Mouse (Mus musculus) lung, embryonic 15.5 days (tissue): Measurements from ENCODE around the gene Adamts18. TPM values are rescaled to one million over a fixed set of nuclear protein-coding genes. Genes with fewer than 3 reads are reported as not detected.

Experiments used
- ATAC-seq: fragments of 200-750 bp; cut with Nextera tagmentation; 2 replicates; pipeline ENCODE4 v1.8.0; 2017; ENCODE audit warnings: moderate number of reproducible peaks, borderline replicate concordance; ENCODE audit not compliant: low FRiP score, low TSS enrichment; ENCODE audit errors: extremely low read depth
- H3K27ac ChIP-seq: fragments of 300-500 bp; sonication (generic); 2 replicates; pipeline ENCODE4 v1.5.1; 2015; ENCODE audit warnings: moderate library complexity, mild to moderate bottlenecking, inconsistent platforms
- H3K27me3 ChIP-seq: fragments of 300-500 bp; sonication (generic); 2 replicates; pipeline ENCODE4 v1.6.1; 2015; ENCODE audit warnings: inconsistent platforms
- H3K36me3 ChIP-seq: fragments of 300-500 bp; sonication (generic); 2 replicates; pipeline ENCODE4 v1.6.1; 2015; ENCODE audit warnings: inconsistent platforms
- H3K4me1 ChIP-seq: fragments of 300-500 bp; sonication (generic); 2 replicates; pipeline ENCODE4 v1.6.1; 2015; ENCODE audit warnings: inconsistent platforms
- H3K4me2 ChIP-seq: fragments of 300-500 bp; sonication (generic); 2 replicates; pipeline ENCODE4 v1.6.1; 2015; ENCODE audit warnings: inconsistent platforms, mild to moderate bottlenecking, moderate library complexity
- H3K4me3 ChIP-seq: fragments of 300-500 bp; sonication (generic); 2 replicates; pipeline ENCODE4 v1.5.1; 2015; ENCODE audit warnings: mild to moderate bottlenecking, inconsistent platforms
- H3K9ac ChIP-seq: fragments of 300-500 bp; sonication (generic); 2 replicates; pipeline ENCODE4 v1.6.1; 2015; ENCODE audit warnings: inconsistent platforms
- H3K9me3 ChIP-seq: fragments of 300-500 bp; sonication (generic); 2 replicates; pipeline ENCODE4 v1.6.1; 2016; ENCODE audit warnings: inconsistent platforms
- WGBS: fragments of 180-500 bp; shearing (Covaris S2); methylation state at CpG from one replicate; pipeline ENCODE4 v1.1.7; 2015; 5-methylcytosine and 5-hydroxymethylcytosine counted together
- polyA plus RNA-seq: library from polyadenylated mRNA; unstranded; fragments of >200 nt; fragmentation: Nextera tagmentation; extraction: Ambion mirVana; gene quantifications from 2 replicates; pipeline ENCODE4 v1.2.1, GENCODE M21; 2015

Adamts18 gene
- polyA plus RNA-seq, 1 experiment from 2014 or later: 10.7 TPM

GRCm38 (mm10) chr8:113859890-113860683 is 11.5 kb upstream of the Adamts18 start:
- no peak for ATAC-seq
- no peaks in the 10 kb centered on the region for H3K9me3 ChIP-seq
- H3K4me2 ChIP-seq: no peak overlapping the region
- no peak overlapping the region for H3K27ac ChIP-seq
- H3K36me3 ChIP-seq: no peaks in the 10 kb centered on the region
- H3K4me3 ChIP-seq: no peak overlapping the region
- H3K4me1 ChIP-seq: no peaks in the 10 kb centered on the region
- no peaks in the 10 kb centered on the region for H3K27me3 ChIP-seq
- no peak overlapping the region for H3K9ac ChIP-seq
- WGBS: 84% methylated on average over 12 of the region's 12 CpGs

DNA sequence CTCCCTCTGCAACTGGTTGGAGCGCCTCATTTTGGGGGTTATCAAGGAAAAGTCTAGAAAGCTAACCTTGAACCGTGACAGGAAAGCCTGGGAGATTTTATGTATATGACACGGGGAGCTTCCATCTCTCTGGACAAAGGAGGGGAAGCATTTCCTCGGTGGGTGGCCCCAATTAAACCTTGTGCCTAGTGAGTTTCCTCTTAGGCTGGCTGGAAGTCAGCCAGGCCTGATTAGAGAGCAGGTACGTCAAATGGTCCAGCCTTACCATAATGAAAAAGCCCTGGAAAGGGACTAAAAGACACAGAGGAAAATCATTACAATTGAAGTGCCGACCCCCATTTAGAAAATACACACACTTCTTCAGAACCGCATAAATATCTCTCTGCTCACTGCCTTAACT is 10.3 kb upstream of the Adamts18 start:
- Histone ChIP-seq H3K4me3 (no peak overlapping the region), H3K4me2 (no peak overlapping the region), H3K9me3 (no peaks in the 10 kb centered on the region), H3K4me1 (no peaks in the 10 kb centered on the region), H3K27me3 (no peaks in the 10 kb centered on the region), H3K36me3 (no peaks in the 10 kb centered on the region), H3K27ac (no peak overlapping the region), H3K9ac (no peak overlapping the region)
- WGBS: 60% methylated on average over 7 of the region's 7 CpGs
- no peak for ATAC-seq

DNA sequence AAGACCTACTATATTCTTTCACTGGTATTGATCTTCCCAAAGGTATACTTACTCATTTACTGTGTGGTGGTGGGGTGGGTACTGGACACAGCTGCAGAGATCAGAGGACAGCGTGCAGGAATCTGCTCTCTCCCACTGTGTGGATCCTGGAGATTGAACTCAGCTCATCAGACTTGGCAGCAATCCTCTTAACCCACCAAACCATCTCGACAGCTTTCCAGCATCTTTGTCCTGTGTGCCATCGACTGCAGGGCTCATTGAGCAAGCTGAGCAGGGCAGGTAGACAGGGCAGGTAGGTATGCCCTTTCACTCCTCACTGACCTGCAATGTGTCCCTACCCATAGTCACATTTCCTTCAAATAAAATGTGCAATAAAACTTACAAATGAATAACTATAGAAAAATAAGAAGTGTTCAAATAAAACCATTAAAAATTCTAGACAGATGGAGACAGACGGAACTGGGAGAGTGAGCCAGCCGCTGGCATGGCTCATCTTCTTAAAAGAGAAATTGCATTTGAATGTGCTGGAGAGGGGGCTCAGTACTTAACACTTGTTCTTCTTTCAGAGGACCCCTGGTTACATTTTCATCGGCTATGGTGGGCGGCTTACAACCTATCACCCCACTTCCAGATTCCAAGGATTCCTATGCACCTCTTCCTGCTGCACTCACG is 6.2 kb upstream of the Adamts18 start:
- Histone ChIP-seq H3K4me2 (no peak overlapping the region), H3K9me3 (no peaks in the 10 kb centered on the region; the same call in 1 of the 2 replicates), H3K27ac (no peak overlapping the region), H3K4me3 (no peak overlapping the region), H3K9ac (no peak overlapping the region), H3K4me1 (no peaks in the 10 kb centered on the region), H3K27me3 (peaks cover 10% of the 10 kb centered on the region), H3K36me3 (no peaks in the 10 kb centered on the region)
- 78% methylated on average over 8 of the region's 8 CpGs for WGBS
- no peak for ATAC-seq

- Histone ChIP-seq H3K4me3 (no peak overlapping the region), H3K27me3 (peaks cover 20% of the 10 kb centered on the region), H3K36me3 (no peaks in the 10 kb centered on the region), H3K9me3 (no peaks in the 10 kb centered on the region; the same call in 1 of the 2 replicates), H3K4me1 (no peaks in the 10 kb centered on the region), H3K27ac (no peak overlapping the region), H3K9ac (no peak overlapping the region), H3K4me2 (no peak overlapping the region)
- WGBS: 72% methylated on average over 4 of the region's 4 CpGs
- no peak for ATAC-seq
These were observed 5.2 kb upstream of the Adamts18 start for GRCm38 (mm10) chr8:113853714-113854113.

- no peaks in the 10 kb centered on the region for H3K36me3 ChIP-seq
- ATAC-seq: no peak
- no peak overlapping the region for H3K4me3 ChIP-seq
- no peak overlapping the region for H3K9ac ChIP-seq
- H3K4me2 ChIP-seq: no peak overlapping the region
- no peak overlapping the region for H3K27ac ChIP-seq
- H3K4me1 ChIP-seq: peaks cover 12% of the 10 kb centered on the region
- H3K27me3 ChIP-seq: peaks cover 41% of the 10 kb centered on the region
- WGBS: 43% methylated on average over 4 of the region's 4 CpGs
- H3K9me3 ChIP-seq: no peaks in the 10 kb centered on the region; the same call in 1 of the 2 replicates
These were observed 3.1 kb upstream of the Adamts18 start for GRCm38 (mm10) chr8:113851655-113852054.

- peak; percentile 60 for ATAC-seq
- peak overlapping the region; percentile 72 for H3K27ac ChIP-seq
- peak overlapping the region; percentile 48 for H3K9ac ChIP-seq
- under 1% methylated on average over 50 of the region's 50 CpGs for WGBS
- no peaks in the 10 kb centered on the region; the same call in 1 of the 2 replicates for H3K9me3 ChIP-seq
- H3K4me1 ChIP-seq: peaks cover 12% of the 10 kb centered on the region
- H3K4me3 ChIP-seq: peak overlapping the region; percentile 51
- H3K27me3 ChIP-seq: peaks cover 47% of the 10 kb centered on the region
- no peaks in the 10 kb centered on the region for H3K36me3 ChIP-seq
- H3K4me2 ChIP-seq: peak overlapping the region; percentile 92
These were observed 371 bp downstream of the Adamts18 start for GRCm38 (mm10) chr8:113848081-113848652.

- peak overlapping the region; percentile 48; the same call in 1 of the 2 replicates for H3K9ac ChIP-seq
- H3K27ac ChIP-seq: no peak overlapping the region
- peak overlapping the region; percentile 51 for H3K4me3 ChIP-seq
- peaks cover 47% of the 10 kb centered on the region for H3K27me3 ChIP-seq
- no peaks in the 10 kb centered on the region; the same call in 1 of the 2 replicates for H3K9me3 ChIP-seq
- H3K4me1 ChIP-seq: peaks cover 12% of the 10 kb centered on the region
- ATAC-seq: no peak
- H3K36me3 ChIP-seq: no peaks in the 10 kb centered on the region
- 14% methylated on average over 12 of the region's 12 CpGs for WGBS
- peak overlapping the region; percentile 92 for H3K4me2 ChIP-seq
These were observed 895 bp downstream of the Adamts18 start for GRCm38 (mm10) chr8:113847606-113848080.

GRCm38 (mm10) chr8:113846669-113847068 is 1.9 kb downstream of the Adamts18 start:
- H3K4me3 ChIP-seq: no peak overlapping the region
- no peak for ATAC-seq
- WGBS: 66% methylated on average over 5 of the region's 5 CpGs

GRCm38 (mm10) chr8:113844801-113845301 is 3.7 kb downstream of the Adamts18 start:
- H3K9ac ChIP-seq: no peak overlapping the region
- peak overlapping the region; percentile 29 for H3K4me2 ChIP-seq
- H3K27ac ChIP-seq: no peak overlapping the region
- peaks cover 12% of the 10 kb centered on the region for H3K4me1 ChIP-seq
- peaks cover 38% of the 10 kb centered on the region for H3K27me3 ChIP-seq
- no peak for ATAC-seq
- no peaks in the 10 kb centered on the region for H3K36me3 ChIP-seq
- H3K4me3 ChIP-seq: 0 out of 2 replicates have a peak overlapping the region, but pooled peaks have one; percentile 8
- no peaks in the 10 kb centered on the region for H3K9me3 ChIP-seq
- 23% methylated on average over 20 of the region's 20 CpGs for WGBS

More at GRCm38 (mm10) chr8:113846669-113847068, 1.9 kb downstream of the Adamts18 start:
- Histone ChIP-seq H3K27ac (no peak overlapping the region), H3K27me3 (peaks cover 47% of the 10 kb centered on the region), H3K9ac (no peak overlapping the region), H3K9me3 (no peaks in the 10 kb centered on the region; the same call in 1 of the 2 replicates), H3K4me1 (peaks cover 12% of the 10 kb centered on the region), H3K4me2 (peak overlapping the region; percentile 92), H3K36me3 (no peaks in the 10 kb centered on the region)

DNA sequence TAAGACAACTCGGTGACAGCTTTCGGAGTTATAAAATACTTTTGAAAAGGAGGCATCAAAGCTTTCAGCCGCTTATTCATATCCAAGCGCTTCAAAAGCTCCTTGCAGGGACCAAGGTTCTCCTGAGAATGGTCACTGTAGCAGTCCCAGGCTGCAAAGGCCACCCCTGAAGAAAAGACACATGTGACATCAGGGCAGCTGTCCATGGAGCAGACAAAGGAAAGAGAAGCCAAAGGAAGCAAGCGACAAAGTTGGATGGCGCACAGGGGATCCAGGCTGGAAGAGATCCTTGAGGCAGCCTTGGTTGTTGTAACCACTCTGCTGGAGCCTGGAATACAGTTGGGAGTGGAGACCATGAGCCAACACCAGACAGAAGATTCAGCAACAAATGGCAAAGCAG is 10.3 kb downstream of the Adamts18 start:
- no peaks in the 10 kb centered on the region for H3K27me3 ChIP-seq
- H3K9ac ChIP-seq: no peak overlapping the region
- no peak for ATAC-seq
- H3K27ac ChIP-seq: no peak overlapping the region
- no peaks in the 10 kb centered on the region for H3K9me3 ChIP-seq
- 70% methylated on average over 6 of the region's 6 CpGs for WGBS
- no peak overlapping the region for H3K4me3 ChIP-seq
- peaks cover 9% of the 10 kb centered on the region for H3K4me1 ChIP-seq
- H3K4me2 ChIP-seq: no peak overlapping the region
- H3K36me3 ChIP-seq: no peaks in the 10 kb centered on the region

DNA sequence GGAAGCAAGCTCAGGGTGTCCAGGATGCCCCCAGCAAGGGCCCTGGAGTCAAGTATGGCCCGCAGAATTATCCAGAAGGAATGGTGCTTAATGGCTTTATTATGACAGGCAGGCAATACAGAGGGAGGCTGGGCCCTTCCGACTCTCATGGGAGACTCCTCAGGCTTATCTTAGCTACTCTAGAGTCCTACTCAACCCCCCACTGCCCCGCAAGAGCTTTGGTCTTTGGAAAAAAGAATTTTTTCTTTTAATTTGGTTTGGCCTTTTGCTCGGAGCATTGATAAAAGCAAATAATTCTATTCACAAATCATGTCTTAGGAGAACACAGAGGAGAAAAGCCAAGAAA is 11.0 kb downstream of the Adamts18 start:
- Histone ChIP-seq H3K4me3 (no peak overlapping the region), H3K27ac (no peak overlapping the region), H3K9ac (no peak overlapping the region), H3K4me1 (peaks cover 9% of the 10 kb centered on the region), H3K4me2 (no peak overlapping the region), H3K9me3 (no peaks in the 10 kb centered on the region), H3K27me3 (no peaks in the 10 kb centered on the region), H3K36me3 (no peaks in the 10 kb centered on the region)
- 0 out of 2 replicates have a peak, but pooled peaks have one; percentile 8 for ATAC-seq
- 15% methylated on average over 4 of the region's 4 CpGs for WGBS
